Mouse (Mus musculus) lung, postnatal 0 days (tissue): ENCODE results near the gene 1700102P08Rik.

Source experiments
- CTCF ChIP-seq: IDR thresholded peaks from 2 replicates; pipeline ENCODE4 v1.5.1; 2016; ENCODE audit warnings: antibody characterized with exemption, mild to moderate bottlenecking
- EP300 ChIP-seq: IDR thresholded peaks from 2 replicates; pipeline ENCODE4 v1.6.1; 2016; ENCODE audit warnings: antibody characterized with exemption, mild to moderate bottlenecking, control low read depth

DNA sequence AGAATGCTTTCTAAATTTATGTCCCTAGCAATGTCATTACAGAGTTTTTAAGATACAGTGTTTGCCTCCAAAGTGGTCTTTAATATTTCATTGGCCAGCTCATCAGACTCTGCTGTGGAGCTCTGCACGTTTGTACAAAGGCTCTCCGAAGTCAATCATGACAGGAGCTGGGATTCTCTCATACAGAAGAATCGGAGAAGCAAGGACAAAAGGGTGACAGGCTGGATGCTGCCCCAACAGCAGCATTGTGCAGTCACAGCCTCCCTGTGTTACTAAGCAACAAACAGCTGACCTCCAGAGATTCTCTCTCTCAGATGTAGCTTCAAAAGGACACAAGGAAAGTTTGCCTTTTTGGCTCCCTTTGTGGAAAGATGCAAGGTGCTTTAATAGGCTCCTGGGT is 43.6 kb downstream of the 1700102P08Rik start, which contains the start of gene BC048562:
- TF ChIP-seq EP300 (no peak), CTCF (no peak)
